Mouse (Mus musculus): ENCODE measurements around the gene Calhm3. TPM values are rescaled to one million over a fixed set of nuclear protein-coding genes. Genes with fewer than 3 reads are reported as not detected.

Gene Calhm3
- polyA plus RNA-seq (2012; rRNA removed): not detected in 2 replicates

DNA sequence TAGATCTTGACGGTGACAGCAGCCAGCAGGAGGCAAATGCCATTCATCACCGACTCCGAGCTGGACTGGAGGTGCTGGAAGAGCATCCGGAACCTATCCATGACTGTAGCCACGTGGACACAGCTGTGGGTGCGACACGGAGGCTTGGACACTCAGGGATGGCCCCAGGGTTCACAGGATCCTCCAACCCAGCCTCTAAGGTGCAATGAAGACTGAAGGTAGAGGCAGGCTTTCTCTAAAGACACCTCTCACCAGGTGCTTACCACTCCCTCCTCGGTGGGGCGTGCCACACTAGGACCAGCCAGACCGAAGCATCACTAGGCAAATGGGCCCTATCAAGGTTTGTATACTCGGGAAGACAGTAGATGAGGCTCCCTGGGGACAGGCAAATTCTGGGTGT lies at the start of gene Calhm3:
Gene Calhm3 (minus strand): TSS at position 101 of the 400 bp plus-strand sequence.
- DNase-seq (ENCODE audit: extremely low spot score in 1 of 2, low spot score in 1 of 2): no peak

DNA sequence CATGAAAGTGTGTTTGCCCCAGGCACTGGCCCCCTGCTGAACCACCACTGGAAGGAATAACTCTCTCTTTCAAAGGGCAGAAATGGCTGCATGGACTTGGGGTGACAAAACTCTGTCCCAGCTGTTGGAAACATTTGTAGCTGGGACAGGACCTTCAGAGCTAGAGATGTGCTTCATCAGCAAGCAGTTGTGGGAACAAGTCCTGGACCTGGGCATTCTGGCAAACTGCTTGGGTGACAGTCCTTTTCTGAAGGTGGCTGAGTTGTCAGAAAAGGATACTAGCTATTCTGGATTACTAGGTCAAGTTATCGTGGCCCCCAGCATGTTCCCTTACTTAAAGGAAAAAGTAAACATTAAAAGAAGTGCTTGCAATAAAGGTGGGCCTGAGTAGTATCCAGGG lies 48.6 kb upstream of the Calhm3 start:
- no peak for DNase-seq (ENCODE audit: extremely low spot score in 1 of 2, low spot score in 1 of 2)

DNA sequence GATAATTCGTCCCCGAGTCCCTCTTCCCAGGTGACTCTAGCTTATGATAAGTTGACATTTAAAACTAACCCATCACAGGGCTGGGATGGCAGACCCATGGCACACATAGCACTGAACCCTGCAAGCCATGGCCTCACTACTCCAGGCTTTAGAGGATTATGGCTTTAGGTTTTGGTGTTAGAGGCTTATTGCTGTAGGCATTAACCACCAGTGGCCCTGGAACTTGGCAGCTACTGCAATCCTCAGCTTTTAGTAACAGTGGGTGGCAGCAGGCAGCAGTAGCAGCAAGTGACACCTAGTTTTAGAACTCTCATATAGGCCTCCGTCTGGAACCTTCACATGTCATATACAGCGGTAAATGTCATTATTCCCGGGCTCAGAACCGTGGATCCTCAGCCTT lies 47.1 kb upstream of the Calhm3 start:
- DNase-seq (ENCODE audit: extremely low spot score in 1 of 2, low spot score in 1 of 2): peak; percentile 44 to 65

DNA sequence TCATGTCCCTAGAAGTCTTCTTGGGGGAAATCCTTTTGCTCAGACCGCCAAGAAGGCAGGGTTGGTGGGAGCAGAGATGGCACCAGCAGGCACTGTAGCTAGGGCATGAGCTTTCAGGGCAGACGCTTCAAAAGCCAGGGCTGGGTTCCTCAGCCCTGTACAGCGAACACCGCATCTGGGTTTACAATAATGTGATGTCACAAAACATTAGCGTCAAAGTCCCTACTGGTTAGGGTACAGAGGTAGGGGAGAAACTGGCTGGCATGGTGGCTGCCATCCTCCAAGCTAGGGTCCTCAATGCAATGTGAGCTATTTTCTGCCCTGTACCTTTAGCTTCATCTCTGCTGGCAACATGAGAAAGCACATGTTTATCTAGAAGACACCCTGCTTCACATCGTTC lies 45.5 kb upstream of the Calhm3 start:
- DNase-seq (ENCODE audit: extremely low spot score in 1 of 2, low spot score in 1 of 2): no peak

DNA sequence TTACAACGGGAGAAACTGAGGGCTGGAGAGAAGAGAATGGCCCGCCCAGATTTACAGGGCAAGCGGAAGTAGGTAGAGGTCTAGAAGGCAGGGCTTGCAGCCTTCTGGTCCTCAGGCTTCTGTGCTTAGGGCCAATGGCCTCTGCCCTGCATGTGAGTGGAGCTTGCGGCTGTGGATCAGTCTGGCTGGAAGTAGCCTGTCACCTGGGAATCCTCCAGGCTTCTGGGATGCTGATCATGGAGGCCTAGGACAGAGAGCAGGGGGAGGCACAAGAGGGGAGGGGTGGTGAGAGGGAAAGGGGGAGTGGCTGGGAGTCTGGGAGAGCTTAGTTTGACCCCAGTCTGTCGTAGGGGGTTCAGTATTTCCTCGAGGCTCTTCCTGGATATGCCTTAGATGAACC lies 44.9 kb upstream of the Calhm3 start:
- DNase-seq (ENCODE audit: extremely low spot score in 1 of 2, low spot score in 1 of 2): no peak

DNA sequence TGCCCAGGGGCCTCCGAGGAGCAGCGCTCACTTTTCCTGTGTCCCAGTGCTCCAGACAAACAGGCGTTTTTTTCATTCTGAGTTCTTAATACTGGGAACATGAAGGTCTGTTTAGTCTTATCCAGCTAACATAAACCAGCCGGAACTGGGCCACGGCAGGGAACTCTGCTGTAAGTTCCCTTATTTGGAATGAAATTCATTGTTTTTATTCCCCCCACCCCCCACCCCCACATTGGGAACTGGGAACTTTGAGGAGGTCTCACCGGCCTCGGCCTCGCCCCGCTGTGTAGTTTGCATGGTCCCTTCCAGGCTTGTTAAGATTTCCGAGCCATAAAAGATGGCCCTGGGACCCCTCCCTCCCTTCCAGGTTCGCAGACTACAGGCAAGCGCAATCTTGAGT lies 44.4 kb upstream of the Calhm3 start:
- no peak for DNase-seq (ENCODE audit: extremely low spot score in 1 of 2, low spot score in 1 of 2)

DNA sequence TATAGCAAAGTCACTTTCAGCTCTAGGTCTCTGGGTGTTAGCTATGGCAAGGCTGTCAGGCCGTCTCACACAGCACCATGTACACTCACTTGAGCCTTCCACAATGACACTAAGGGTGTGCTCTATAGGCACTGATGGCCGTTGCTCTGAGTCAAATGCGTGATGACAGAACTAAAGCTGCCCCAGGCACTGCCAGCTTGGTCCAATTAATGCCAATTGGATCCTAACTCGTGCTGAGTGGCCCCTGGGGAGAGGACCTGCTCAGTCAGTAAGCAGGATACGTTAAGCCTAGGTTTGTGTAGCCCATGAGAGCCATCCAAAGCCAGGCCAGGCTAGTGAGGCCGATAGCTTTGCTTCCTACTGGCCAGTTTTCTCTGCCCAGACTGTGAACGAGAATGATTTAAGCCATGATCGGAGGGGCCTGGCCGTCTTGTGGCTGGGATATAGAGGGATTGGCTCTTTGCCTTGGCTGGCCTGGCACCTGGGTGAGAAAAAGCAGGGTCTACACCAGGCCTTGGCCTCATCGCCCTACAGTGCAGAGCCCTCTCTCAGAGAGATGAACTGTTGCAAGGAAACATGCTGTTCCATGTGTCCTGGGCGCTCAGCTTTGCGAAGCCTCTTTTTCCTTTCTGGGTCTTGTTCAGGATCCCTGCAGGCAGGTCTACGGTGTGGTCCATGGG lies 41.2 kb upstream of the Calhm3 start:
- no peak for DNase-seq (ENCODE audit: extremely low spot score in 1 of 2, low spot score in 1 of 2)

DNA sequence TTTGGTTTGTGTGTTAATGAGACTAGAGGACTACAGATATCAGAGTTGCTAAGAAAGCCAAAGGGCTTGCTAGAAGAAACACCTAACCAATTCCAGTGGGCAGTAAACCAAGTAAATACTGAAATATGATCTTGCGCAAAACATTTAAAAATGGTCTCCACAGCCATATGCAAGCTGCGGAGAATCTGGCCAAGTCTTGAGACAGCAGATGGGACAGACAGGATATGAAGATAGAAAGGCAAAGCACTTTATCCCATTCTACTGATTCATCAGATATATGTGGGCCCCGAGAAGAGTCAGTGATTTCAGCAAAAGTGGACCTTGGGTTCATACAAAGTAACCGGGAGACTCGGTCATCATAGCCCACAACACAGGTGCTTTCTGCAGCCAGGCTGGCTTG lies 34.6 kb upstream of the Calhm3 start:
- DNase-seq (ENCODE audit: extremely low spot score in 1 of 2, low spot score in 1 of 2): no peak

DNA sequence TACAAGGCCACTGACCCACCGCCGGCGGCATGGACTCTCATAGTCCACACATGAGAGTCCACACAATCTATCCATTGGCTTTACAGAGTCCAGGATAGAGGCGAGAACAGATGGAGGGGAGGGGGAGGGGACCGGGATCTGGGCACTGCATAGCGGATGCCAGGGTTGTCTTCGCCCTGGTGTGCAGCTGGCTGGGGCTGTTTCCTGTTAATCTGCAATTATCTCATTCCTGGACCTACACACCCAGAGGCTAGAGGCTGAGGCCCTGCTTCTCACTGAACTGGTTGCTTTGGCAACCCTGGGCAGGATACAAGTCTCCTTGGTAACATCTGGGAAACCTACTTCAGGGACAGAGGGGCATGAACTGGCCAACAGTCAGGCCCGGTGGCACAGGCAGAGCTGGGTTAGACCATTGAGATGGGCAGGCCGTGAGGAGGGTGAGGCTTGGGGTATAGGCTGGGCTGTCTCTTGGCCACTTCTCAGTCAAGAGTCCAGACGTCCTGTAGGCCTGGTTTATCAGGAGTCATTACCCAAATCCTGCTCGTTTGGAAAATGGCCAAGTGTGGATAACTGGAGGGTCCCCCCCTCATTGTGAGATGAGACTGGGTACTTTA lies 31.1 kb upstream of the Calhm3 start:
- no peak for DNase-seq (ENCODE audit: extremely low spot score in 1 of 2, low spot score in 1 of 2)

DNA sequence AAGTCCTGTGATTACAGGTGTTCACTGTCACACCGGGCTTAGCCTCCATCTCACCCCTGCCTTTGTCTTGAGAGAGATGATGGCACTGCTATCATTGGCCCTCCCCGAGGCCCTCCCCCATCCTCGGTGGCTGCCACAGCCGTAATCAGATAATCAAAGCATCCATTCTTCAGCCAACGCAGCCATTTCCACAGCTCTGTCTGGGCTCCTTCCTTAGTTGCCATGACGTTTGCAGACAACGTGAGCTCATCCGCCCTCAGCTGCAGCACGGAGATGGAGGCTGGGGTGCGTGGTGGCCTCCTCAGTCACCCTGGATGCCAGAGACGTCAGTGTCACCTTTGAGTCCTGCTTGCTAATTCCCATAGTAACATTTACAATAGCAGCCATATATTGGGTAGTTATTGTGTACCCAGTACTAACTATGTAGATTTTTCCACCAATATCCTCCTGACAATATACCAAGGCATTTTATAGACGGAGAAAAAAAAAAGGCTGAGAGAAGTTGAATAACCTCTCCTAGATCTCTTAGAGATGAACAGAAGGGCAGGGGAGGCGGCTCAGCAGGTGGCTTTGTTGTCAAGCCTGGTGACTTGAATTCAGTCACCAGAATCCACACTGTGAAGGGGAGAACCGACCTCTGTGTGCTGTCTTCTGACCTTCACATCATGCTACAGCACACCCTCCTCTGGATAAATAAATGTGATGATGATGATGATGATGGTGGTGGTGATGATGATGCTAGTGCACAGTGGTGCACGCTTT lies 29.1 kb upstream of the Calhm3 start:
- peak in 1 of 2 experiments; percentile 56 for DNase-seq (ENCODE audit: extremely low spot score in 1 of 2, low spot score in 1 of 2)

DNA sequence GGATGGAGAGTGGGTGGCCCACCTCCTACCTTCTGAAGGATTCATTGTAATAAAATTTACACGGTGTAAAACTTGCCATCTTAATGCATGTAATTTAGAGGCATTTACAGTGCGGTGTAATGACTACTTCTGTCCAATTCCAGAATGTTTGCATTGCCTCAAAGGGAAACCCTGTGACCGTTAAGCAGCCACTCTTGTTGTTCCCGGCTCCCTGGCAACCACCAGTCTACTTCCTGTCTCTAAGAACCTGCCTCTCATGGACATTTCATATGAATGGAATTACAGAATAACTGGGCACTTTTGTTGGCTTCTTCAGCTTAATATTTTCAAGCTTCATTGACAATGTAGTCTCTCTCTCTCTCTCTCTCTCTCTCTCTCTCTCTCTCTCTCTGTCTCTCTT lies 27.2 kb upstream of the Calhm3 start:
- DNase-seq (ENCODE audit: extremely low spot score in 1 of 2, low spot score in 1 of 2): no peak

DNA sequence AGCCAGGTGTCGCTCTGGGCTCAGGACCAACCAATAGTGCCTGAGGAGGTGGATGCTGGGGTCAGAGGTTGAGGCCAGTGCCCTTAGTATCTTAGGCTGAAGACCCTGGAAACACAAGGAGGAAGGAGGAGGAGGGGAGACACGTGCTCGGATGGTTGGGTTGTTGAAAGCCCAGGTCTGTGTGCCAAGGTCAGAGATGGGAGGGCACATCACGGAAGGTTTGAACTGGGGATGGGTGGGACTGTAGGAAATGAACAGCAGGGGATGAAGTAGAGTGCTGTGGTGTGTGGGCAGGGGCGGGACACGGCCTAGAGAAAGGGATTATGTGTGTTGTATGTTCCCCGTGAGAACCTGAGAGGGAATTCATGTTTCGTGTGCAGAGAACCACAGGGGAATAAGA lies 26.7 kb upstream of the Calhm3 start:
- no peak for DNase-seq (ENCODE audit: extremely low spot score in 1 of 2, low spot score in 1 of 2)

DNA sequence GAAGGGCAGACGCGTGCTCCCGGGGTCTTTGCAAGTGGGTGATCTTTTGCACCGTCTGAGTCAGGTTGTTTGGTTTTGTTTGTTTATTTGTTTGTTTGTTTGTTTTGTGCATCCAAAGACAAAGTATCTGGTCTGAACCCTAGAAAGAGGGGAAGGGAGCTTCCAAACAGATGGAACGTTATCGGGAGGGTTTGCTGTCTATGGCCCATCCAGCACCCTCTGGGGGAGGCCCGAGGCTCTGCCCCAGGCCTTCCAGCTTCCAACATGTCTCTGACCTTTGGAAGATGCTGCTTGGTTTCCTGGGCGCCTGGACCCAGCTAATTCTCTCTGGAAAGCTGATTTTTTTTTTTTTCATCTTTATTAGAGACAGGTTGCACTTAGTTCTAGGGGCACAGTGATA lies 22.4 kb upstream of the Calhm3 start:
- no peak for DNase-seq (ENCODE audit: extremely low spot score in 1 of 2, low spot score in 1 of 2)

DNA sequence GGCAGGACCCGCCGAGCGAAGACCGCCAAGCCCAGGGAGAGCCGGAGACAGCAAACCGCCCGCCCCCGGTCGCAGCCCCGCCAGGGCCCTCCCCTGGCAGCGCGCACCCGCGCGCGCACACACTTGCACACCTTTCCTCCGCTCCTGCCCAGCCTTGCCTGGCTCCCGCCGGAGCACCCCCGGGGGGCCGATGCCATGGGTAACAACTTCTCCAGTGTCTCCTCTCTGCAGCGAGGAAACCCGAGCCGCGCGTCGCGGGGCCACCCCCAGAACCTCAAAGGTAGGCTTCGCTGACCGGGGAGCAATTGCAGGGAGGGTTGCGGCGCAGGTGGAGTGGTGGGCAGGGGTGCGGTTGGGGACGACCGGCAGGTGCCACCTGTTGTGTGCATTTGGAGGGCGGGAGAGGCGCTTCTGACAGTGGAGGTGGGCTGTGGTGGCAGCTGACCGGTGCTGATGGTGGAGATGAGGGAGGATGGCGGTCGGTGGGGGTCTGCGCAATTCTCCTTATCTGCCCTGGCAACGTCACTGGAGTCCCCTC lies 21.8 kb upstream of the Calhm3 start:
- DNase-seq (ENCODE audit: extremely low spot score in 1 of 2, low spot score in 1 of 2): peak in 1 of 2 experiments; percentile 41

DNA sequence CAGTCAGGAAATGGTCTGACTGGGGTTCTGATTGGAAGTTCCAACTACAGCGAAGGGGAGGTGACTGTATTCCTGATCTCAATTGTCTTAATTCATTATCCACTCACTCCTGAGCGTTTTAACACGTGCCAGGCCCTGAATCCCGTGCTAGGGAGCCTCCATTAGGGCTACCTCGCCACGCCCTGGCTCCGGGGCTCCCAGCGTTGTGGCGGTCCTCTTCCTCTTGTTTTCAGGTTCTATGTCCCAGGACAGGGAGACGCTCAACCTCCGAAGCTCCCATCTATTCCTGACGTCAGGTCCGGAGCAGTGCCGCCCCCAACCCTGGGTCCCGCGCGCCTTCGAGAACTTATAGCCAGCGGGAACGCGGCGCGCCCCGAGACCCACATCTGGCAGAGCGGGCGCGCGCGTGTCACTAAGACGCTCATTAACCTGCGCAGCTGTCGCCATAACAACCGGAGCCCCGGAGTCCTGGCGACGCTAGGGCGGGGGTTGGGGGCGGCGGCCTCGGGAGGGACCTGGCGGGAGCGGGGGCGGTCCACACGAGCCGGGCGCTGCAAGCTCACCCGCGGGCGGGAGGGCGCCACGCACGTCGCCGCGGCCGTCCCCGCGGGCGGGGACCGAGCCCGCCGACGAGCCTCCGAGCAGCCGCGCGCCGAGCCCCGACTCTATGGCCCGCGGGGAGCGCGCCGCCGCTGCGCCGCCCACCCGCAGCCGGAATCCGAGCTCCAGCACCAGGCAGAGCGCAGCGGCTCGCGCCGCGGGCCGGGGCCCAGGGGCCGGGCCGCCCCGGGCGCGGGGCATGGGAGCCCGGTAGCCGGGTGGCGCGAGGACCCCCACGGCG lies 21.1 kb upstream of the Calhm3 start, which contains the start of gene Neurl1a:
Gene Neurl1a (plus strand): TSS at position 390 of the 841 bp plus-strand sequence.
- DNase-seq (ENCODE audit: extremely low spot score in 1 of 2, low spot score in 1 of 2): peak in 1 of 2 experiments; percentile 64

DNA sequence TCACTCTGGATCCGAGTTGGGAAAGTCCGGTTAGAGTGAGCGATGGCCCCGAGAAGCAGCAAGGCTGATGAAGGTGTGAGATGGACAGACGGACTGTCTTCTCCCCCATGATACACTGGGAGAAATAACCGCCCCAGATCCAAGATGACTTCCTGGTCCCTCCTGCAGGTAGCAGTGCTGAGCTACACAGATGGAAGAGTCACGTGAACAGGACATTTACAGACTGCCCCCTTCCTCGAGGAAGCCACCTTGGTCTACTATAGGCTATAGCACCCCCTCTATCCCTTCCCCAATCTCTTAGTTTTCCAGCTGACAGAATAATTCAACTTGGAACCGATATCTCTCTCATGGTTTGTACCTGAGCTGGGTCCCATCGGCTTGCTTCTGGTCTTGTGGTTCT lies 20.4 kb upstream of the Calhm3 start:
- peak in 1 of 2 experiments; percentile 57 for DNase-seq (ENCODE audit: extremely low spot score in 1 of 2, low spot score in 1 of 2)

DNA sequence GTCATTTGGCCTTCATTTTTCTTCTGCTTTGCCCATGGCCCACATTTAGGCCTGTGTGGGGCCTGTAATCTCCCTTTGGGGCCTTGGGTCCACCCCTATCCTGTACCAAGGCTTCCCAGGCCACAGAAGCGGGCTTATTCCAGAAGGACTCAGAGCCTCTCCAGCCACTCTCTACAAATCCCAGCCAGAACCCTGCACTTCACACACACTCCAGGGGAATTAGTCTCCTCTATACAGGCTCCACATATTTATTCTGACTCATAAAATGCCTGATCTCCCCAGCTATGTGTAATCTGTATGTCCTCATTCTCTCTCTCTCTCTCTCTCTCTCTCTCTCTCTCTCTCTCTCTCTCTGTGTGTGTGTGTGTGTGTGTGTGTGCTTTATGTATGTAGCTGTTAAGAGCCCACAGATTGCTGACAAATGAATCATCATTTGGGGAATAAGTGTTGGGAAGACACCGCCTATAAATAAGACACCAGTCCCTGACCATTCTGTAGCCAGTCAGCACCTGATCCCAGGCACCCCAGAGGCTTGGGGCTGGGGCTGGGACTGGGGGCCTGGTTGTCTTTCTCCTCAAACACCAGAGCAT lies 19.4 kb upstream of the Calhm3 start:
- DNase-seq (ENCODE audit: extremely low spot score in 1 of 2, low spot score in 1 of 2): no peak

DNA sequence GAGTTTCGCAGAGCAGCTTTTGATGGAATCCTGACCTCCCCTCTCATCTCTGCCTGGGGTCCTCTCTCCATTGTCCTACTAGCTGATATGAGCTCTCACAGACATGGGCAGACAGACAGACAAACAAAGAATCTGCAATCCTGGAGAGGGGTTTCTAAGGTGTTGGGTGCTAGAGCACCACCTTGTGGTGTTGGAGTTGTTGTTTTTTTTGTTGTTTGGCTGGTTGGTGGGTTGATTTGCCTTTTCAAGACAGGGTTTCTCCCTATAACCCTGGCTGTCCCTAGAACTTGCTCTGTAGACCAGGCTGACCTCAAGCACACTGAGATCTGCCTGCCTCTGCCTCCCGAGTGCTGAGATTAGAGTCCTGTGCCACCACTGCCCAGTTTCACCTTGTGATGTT lies 17.9 kb upstream of the Calhm3 start:
- DNase-seq (ENCODE audit: extremely low spot score in 1 of 2, low spot score in 1 of 2): no peak

DNA sequence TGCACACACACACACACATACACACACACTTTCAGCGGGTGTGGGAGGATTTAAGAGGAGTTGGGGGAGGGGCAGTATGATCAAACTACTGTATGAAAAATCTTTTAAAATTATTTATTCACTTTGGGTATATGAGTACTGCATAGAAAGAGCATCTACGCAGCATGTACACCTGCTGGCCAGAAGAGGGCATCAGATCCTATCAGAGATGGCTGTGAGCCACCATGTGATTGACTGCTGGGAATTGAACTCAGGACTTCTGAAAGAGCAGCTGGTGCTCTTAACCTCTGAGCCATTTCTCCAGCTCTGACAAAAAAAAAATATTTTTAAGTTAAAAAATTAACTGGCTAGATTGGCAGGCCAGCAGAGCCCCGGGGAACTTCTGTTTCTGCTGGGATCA lies 17.0 kb upstream of the Calhm3 start:
- peak in 1 of 2 experiments; percentile 52 for DNase-seq (ENCODE audit: extremely low spot score in 1 of 2, low spot score in 1 of 2)

DNA sequence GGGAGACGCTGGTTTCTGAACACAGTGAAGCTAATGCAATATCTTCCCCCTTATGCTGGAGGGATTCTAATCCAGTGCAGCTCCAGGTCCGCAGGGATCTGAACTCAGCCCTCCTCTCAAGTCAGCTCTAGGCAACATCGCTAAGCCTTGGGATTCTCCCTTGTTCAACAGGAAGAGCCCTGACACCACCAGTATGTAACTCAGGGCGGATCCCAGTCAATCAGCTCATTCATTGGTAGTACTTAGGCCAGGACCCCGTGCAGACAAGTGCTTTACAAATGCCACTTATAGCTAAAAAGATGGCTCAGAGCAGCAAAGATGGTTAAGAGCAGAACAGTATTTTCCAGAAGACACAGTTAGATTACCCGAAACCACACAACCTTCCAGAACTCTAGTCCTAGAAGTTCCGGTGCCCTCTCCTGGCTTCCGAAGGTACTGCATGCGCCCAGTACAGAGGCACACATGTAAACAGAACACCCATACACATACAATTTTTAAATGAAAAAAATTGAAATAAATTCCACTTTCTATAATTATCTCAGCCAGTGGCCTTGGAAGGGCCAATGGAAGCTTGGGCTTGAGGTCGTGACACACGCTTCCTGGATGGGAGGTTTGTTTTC lies 11.3 kb upstream of the Calhm3 start:
- peak; percentile 72 to 96 for DNase-seq (ENCODE audit: extremely low spot score in 1 of 2, low spot score in 1 of 2)

Measured in frontal cortex, adult 2 months (tissue).